In the genomic region with DNA sequence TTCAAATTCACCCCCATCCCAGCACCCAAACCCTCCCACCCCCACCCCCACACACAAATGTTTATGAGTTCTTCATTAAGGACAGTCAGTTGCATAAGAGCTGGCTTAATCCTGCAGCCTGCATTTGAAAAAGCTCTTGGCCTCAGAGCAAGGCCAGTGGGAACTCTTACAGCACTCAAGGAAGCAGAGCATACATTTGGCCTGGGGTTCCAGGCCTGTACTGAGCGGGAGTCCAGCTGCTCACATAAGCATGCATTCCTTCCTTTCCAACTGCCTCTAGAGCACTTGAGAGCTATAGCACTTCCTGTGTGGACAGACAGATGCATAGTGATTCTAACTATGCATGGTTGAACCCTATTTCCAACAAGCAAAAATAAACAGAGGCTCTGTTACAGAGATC, we compare ENCODE assay signal across 19 mouse cellular contexts. TPM values are rescaled to one million over a fixed set of nuclear protein-coding genes. Genes with fewer than 3 reads are reported as not detected.
A peak's percentile ranks its signal among the peaks of the same experiment; 100 is the strongest.
DNase-seq lines count a peak whose midpoint lies in the region; ATAC-seq lines count a peak whose summit lies in the region.
"Had no signal": no experiment of that assay in that cellular context is flagged by ENCODE, and none has a peak within 500 bp of the region (broad histone marks: within the 10 kb centered on the region; RNA-seq: fewer than 3 reads in every experiment).

No protein-coding gene starts in this region.

- H3K4me3 ChIP-seq in hindbrain, embryonic 16.5 days (ENCODE audit: low read length) = no peak overlapping the region
- H3K4me3 ChIP-seq: embryonic facial prominence, embryonic 13.5 days; neural tube, embryonic 13.5 days had no signal

- H3K9me3 ChIP-seq in hindbrain, embryonic 16.5 days (ENCODE audit: control insufficient read depth, low read length) = no peaks in the 10 kb centered on the region
- H3K9me3 ChIP-seq: embryonic facial prominence, embryonic 13.5 days; neural tube, embryonic 13.5 days had no signal

- ATAC-seq in hindbrain, embryonic 16.5 days = no peak
- ATAC-seq: activated CD4-positive, CD25-positive, alpha-beta regulatory T cell, adult 4 months; hindbrain, postnatal 0 days had no signal

- H3K4me1 ChIP-seq in hindbrain, embryonic 16.5 days (ENCODE audit: control insufficient read depth, insufficient read depth, low read depth, low read length) = no peaks in the 10 kb centered on the region
- H3K4me1 ChIP-seq: embryonic facial prominence, embryonic 13.5 days; neural tube, embryonic 13.5 days had no signal

- H3K9ac ChIP-seq in hindbrain, embryonic 16.5 days (ENCODE audit: low read depth, low read length) = no peak overlapping the region
- H3K9ac ChIP-seq: embryonic facial prominence, embryonic 13.5 days; liver, embryonic 14.5 days; neural tube, embryonic 13.5 days had no signal

- H3K36me3 ChIP-seq in hindbrain, embryonic 16.5 days (ENCODE audit: control insufficient read depth, insufficient read depth, low read length) = peaks cover 14% of the 10 kb centered on the region

- no peak overlapping the region for H3K4me2 ChIP-seq in hindbrain, embryonic 16.5 days (ENCODE audit: low read length)
- H3K4me2 ChIP-seq: embryonic facial prominence, embryonic 13.5 days; midbrain, embryonic 11.5 days; neural tube, embryonic 13.5 days had no signal

- WGBS in hindbrain, embryonic 16.5 days = 78% methylated on average over 1 of the region's 1 CpGs

- no peaks in the 10 kb centered on the region for H3K27me3 ChIP-seq in hindbrain, embryonic 16.5 days (replicated peaks; ENCODE audit: control insufficient read depth, insufficient read depth, low read length)
- H3K27me3 ChIP-seq: embryonic facial prominence, embryonic 13.5 days; neural tube, embryonic 13.5 days had no signal

- DNase-seq in adrenal gland, postnatal 10 days = peak; percentile 23
- DNase-seq in adrenal gland, postnatal 25 days = no peak
- peak; percentile 28 for DNase-seq in ovary, adult 18-20 months (ENCODE audit: low spot score)
- no peak for DNase-seq in ovary, postnatal 36 days (ENCODE audit: low spot score)
- peak; percentile 31 for DNase-seq in fat pad, adult 2 months (ENCODE audit: extremely low read depth, low read depth, low spot score)
- DNase-seq in urinary bladder, postnatal 36 days (ENCODE audit: low spot score in 2 of 2) = no peak
- DNase-seq: cerebellum, adult 11 months; cerebellum, postnatal 14 days; kidney, adult 18-20 months; right cerebral cortex, postnatal 25 days; thymus, postnatal 25 days had no signal

- H3K27ac ChIP-seq in hindbrain, embryonic 16.5 days (ENCODE audit: low read depth, low read length) = no peak overlapping the region
- H3K27ac ChIP-seq: embryonic facial prominence, embryonic 13.5 days; hindbrain, postnatal 0 days; kidney, postnatal 0 days; liver, embryonic 14.5 days; neural tube, embryonic 13.5 days had no signal

RNA-seq across cellular contexts. Expression of a gene that starts 40.2 kb away (rescaled TPM):
- 100 to 1,000 TPM; 146 to 151 TPM for total RNA-seq in adrenal gland, postnatal 10 days (2021)
- 179 and 185 TPM in 2 replicates for total RNA-seq in adrenal gland, postnatal 25 days (2021)
- polyA plus RNA-seq in hindbrain, embryonic 16.5 days (2015; fragmentation: Nextera tagmentation; extraction: Ambion mirVana) = 41.0 and 41.5 TPM in 2 replicates

Comparison
In these comparisons a context has a peak if more than half of its experiments do, and no peak if none do; other contexts are left out.
1. DNase-seq: peak in adrenal gland, postnatal 10 days (single experiment), ovary, adult 18-20 months (single experiment) and fat pad, adult 2 months (single experiment); none in adrenal gland, postnatal 25 days (single experiment), ovary, postnatal 36 days (single experiment) and urinary bladder, postnatal 36 days (0 of 2).